Mouse (Mus musculus) lung, embryonic 14.5 days (tissue): ENCODE measurements at regions not wholly inside any gene's neighbourhood (a gene's known extent, or its start where the extent isn't known, plus 50 kb on each side); places are given as distances from the start of the nearest gene placed in this dataset.

Experiments
- ATAC-seq: fragments of 200-750 bp; cut with Nextera tagmentation; 2 replicates; pipeline ENCODE4 v1.8.0; 2017; ENCODE audit warnings: mild to moderate bottlenecking, moderate TSS enrichment, moderate library complexity; ENCODE audit not compliant: insufficient read depth
- DNase-seq: peaks from one replicate; pipeline ENCODE4 v3.0.0-alpha.2; 2015
- H3K27ac ChIP-seq: fragments of 300-500 bp; sonication (generic); 2 replicates; pipeline ENCODE4 v1.5.1; 2014; ENCODE audit warnings: low read depth, mild to moderate bottlenecking, moderate library complexity
- H3K27me3 ChIP-seq: fragments of 300-500 bp; sonication (generic); 2 replicates; pipeline ENCODE4 v1.6.1; 2014; ENCODE audit warnings: low read length, control low read depth; ENCODE audit not compliant: insufficient read depth
- H3K36me3 ChIP-seq: fragments of 300-500 bp; sonication (generic); 2 replicates; pipeline ENCODE4 v1.6.1; 2014; ENCODE audit warnings: control low read depth; ENCODE audit not compliant: insufficient read depth
- H3K4me1 ChIP-seq: fragments of 300-500 bp; sonication (generic); 2 replicates; pipeline ENCODE4 v1.6.1; 2014; ENCODE audit warnings: antibody characterized with exemption, control low read depth; ENCODE audit not compliant: insufficient read depth
- H3K4me2 ChIP-seq: fragments of 300-500 bp; sonication (generic); 2 replicates; pipeline ENCODE4 v1.6.1; 2014; ENCODE audit warnings: mild to moderate bottlenecking
- H3K4me3 ChIP-seq: fragments of 300-500 bp; sonication (generic); 2 replicates; pipeline ENCODE4 v1.5.1; 2014; ENCODE audit warnings: low read depth, low read length
- H3K9ac ChIP-seq: fragments of 300-500 bp; sonication (generic); 2 replicates; pipeline ENCODE4 v1.6.1; 2014
- H3K9me3 ChIP-seq: fragments of 300-500 bp; sonication (generic); 2 replicates; pipeline ENCODE4 v1.6.1; 2016; ENCODE audit warnings: low read depth, low read length, control low read depth
- CTCF ChIP-seq: IDR thresholded peaks from 2 replicates; pipeline ENCODE4 v1.5.1; 2016; ENCODE audit warnings: antibody characterized with exemption, low read depth
- WGBS: fragments of 180-500 bp; shearing (Covaris S2); extraction: QIAGEN DNeasy Blood & Tissue Kit; methylation state at CpG from one replicate; pipeline ENCODE4 v1.1.7; 2014; 5-methylcytosine and 5-hydroxymethylcytosine counted together

DNA sequence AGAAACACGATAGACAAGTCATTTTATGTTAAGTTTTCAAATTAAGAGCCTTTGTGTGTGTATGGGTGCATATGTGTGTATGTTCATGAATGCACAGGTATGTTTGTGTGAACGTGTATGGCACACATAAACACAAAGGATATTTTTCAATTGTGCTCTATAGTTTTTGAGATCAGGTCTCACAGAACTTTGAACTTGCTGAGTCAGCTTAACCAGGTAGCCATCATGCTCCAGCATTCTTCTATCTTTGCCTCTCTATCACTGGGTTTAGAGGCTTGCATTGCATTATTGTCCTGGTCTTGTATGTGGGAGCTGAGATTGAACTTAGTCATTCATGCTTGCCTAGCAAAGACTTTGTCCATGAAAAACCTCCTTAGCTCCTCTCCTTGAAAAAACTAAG lies 198.8 kb downstream of the Tfap2b start:
- H3K9ac ChIP-seq, result no peak overlapping the region
- no peaks in the 10 kb centered on the region for H3K9me3 ChIP-seq
- H3K27me3 ChIP-seq, result no peaks in the 10 kb centered on the region
- no peaks in the 10 kb centered on the region for H3K4me1 ChIP-seq
- no peak overlapping the region for H3K4me2 ChIP-seq
- no peak overlapping the region for H3K4me3 ChIP-seq
- no peak overlapping the region for H3K27ac ChIP-seq
- no peak for TF ChIP-seq CTCF
- 70% methylated on average over 2 of the region's 2 CpGs for WGBS
- ATAC-seq, result no peak
- DNase-seq, result no peak
- H3K36me3 ChIP-seq, result no peaks in the 10 kb centered on the region

DNA sequence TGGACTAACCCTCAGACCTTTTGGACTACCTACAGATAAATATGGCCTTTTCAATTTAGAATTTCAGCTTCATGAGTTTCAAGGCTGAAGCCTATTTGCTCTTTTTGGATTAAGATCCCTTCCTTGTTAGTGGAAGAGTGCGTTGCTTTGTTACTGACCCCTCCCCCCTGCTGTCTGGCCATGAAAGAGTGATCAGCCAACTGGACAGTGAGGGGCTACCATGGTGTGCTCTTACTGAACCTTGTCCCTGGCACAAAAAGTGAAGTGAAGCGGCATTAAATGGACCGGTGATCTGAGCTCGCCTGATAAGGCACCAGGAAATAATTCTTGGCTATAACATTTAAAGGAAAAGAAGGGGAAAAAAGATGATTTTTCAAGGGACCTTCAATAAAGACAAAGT lies 203.6 kb downstream of the Tfap2b start:
- Histone ChIP-seq H3K27me3 (no peaks in the 10 kb centered on the region), H3K27ac (no peak overlapping the region), H3K4me1 (no peaks in the 10 kb centered on the region), H3K9ac (no peak overlapping the region), H3K36me3 (no peaks in the 10 kb centered on the region), H3K9me3 (no peaks in the 10 kb centered on the region), H3K4me3 (no peak overlapping the region), H3K4me2 (no peak overlapping the region)
- ATAC-seq (no peak), DNase-seq (no peak)
- WGBS, result 81% methylated on average over 4 of the region's 4 CpGs
- no peak for TF ChIP-seq CTCF

DNA sequence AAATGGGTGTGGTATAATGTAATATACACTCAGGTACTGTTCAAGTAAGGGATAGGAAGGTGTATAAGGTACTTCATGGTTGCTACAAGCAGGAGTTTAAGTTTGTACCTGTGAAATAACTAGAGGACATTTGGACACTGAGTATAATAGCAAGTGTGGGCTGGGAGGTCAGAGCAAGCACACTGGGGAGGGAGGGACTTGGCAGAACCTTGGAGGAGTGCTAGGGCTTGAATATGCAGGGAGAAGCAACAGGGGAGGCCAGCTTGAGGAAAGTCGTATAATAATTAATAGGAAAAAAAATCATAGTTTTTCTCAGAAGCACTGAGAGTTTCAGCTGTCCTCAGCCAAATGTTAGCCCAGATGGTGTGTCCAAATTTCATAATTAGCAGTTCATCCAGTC lies 212.4 kb downstream of the Tfap2b start:
- no peak for TF ChIP-seq CTCF
- H3K27me3 ChIP-seq, result no peaks in the 10 kb centered on the region
- H3K36me3 ChIP-seq, result no peaks in the 10 kb centered on the region
- no peak overlapping the region for H3K4me3 ChIP-seq
- no peak overlapping the region for H3K4me2 ChIP-seq
- no peak for ATAC-seq
- no peak overlapping the region for H3K27ac ChIP-seq
- DNase-seq, result no peak
- no peak overlapping the region for H3K9ac ChIP-seq
- no peaks in the 10 kb centered on the region for H3K4me1 ChIP-seq
- H3K9me3 ChIP-seq, result no peaks in the 10 kb centered on the region
- WGBS, result 48% methylated on average over 1 of the region's 1 CpGs

DNA sequence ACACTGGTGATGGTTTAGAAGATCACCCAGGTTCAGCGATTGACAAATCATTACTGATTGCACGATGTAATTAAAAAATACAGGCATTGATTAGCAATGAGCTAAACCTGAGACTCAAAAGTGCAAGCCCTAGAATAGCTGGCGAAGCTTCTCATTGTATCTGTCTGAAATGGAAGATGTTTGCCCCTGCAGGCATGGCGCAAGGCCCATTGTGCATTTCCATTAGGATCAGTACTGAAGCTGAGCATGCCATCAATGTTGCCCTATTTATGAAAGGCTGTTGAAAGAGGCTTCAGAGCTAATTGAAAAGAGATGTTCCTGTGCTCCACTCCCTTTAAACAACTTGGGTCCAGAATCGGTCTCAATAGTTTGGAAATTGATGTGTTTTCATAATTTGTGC lies 242.1 kb downstream of the Tfap2b start:
- 86% methylated on average over 5 of the region's 5 CpGs for WGBS
- Histone ChIP-seq H3K27me3 (no peaks in the 10 kb centered on the region), H3K27ac (no peak overlapping the region), H3K4me3 (no peak overlapping the region), H3K9ac (no peak overlapping the region), H3K4me2 (no peak overlapping the region), H3K9me3 (no peaks in the 10 kb centered on the region), H3K4me1 (no peaks in the 10 kb centered on the region), H3K36me3 (no peaks in the 10 kb centered on the region)
- TF ChIP-seq CTCF, result no peak
- DNase-seq, result no peak
- no peak for ATAC-seq

DNA sequence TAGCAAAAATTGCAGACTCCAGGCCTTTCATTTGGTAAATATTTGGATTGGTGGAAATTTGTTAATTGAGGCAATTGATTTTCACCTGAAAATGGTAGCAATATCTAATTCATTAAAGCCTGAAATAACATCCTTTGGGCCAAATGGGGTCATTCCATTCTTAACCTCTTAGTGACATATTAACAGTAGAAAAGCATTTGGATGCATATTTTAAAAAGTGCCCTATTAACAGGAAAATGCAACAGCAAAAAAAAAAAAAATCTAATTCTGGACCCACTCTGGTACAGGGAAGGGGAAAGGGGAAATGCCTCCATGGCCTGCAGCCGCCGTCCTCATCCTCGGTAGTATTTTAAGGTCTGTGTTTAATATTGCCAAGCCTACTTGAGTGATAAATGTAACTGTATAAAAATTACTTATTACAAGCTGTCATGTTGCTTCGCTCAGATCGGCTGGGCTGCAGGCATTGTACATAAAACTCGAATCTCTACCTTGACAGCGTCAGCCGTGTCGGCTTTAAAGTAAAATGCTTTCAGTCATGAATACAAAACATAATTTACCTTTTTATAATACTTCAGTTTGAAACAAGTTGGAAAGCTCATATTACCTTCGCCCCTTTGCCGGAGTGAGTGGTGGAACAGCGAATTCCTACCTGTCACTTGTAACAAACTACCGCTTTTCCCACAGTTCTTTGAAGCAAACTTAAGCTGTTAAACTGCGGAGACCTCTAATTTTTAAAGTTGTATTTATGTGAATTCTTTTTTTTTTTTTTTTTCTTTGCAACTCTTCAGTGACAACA lies 250.1 kb downstream of the Tfap2b start:
- no peak for ATAC-seq

DNA sequence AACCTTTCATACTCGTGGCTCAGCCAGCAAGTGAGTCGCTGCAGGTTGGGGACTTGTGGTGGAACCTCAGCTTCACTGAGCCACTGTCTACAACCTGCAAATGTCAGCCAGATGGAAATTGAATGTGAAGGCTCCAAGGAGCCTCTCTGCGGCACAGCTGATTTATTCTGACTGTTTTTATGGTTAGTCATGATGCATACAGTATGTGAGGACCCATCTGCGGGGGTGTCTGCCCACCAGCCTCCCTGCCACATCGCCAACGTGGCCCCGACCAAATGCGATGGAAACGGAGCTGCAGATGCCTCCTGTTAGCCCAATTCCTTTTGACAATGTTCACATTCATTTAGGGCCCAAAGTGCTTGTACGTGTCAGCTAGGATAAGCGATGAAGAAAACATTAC lies 251.2 kb downstream of the Tfap2b start:
- Histone ChIP-seq H3K4me1 (no peaks in the 10 kb centered on the region), H3K4me3 (no peak overlapping the region), H3K27ac (no peak overlapping the region), H3K27me3 (no peaks in the 10 kb centered on the region), H3K4me2 (no peak overlapping the region), H3K9me3 (no peaks in the 10 kb centered on the region), H3K9ac (no peak overlapping the region), H3K36me3 (no peaks in the 10 kb centered on the region)
- DNase-seq (no peak), ATAC-seq (no peak)
- no peak for TF ChIP-seq CTCF
- WGBS, result 76% methylated on average over 11 of the region's 11 CpGs

More for the DNA sequence above, 250.1 kb downstream of the Tfap2b start:
- Histone ChIP-seq H3K9ac (no peak overlapping the region), H3K9me3 (no peaks in the 10 kb centered on the region), H3K27me3 (no peaks in the 10 kb centered on the region), H3K4me2 (no peak overlapping the region), H3K27ac (no peak overlapping the region), H3K4me3 (no peak overlapping the region), H3K4me1 (no peaks in the 10 kb centered on the region), H3K36me3 (no peaks in the 10 kb centered on the region)
- DNase-seq, result no peak
- TF ChIP-seq CTCF, result no peak
- 49% methylated on average over 14 of the region's 14 CpGs for WGBS

DNA sequence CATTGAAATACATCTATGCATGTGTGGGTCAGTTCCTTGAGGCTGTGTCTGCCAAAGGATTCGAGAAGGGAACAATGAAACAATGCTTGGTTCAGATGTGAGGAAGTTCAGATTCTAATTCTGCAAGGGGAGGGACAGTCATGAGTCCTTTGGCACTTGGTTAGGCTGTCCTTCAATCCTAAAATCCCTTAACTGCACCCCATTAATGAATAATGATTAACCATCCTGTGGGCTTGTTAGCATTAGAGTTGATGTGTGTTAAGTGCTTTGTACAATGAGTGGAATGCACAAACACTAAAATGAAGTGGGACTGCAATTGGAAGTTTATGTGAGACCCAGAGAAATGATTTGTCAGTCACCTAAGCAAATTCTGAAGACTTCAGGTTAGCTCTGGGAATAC lies 264.8 kb downstream of the Tfap2b start:
- Histone ChIP-seq H3K4me2 (no peak overlapping the region), H3K36me3 (no peaks in the 10 kb centered on the region), H3K27ac (no peak overlapping the region), H3K4me3 (no peak overlapping the region), H3K9me3 (no peaks in the 10 kb centered on the region), H3K4me1 (no peaks in the 10 kb centered on the region), H3K9ac (no peak overlapping the region), H3K27me3 (no peaks in the 10 kb centered on the region)
- DNase-seq (no peak), ATAC-seq (no peak)
- TF ChIP-seq CTCF, result no peak
- WGBS, result 14% methylated on average over 1 of the region's 1 CpGs
